Mouse (Mus musculus) kidney, embryonic 14.5 days (tissue): Measurements from ENCODE around the gene Tacc2. TPM values are rescaled to one million over a fixed set of nuclear protein-coding genes. Genes with fewer than 3 reads are reported as not detected.

Source experiments
- ATAC-seq: fragments of 200-750 bp; cut with Nextera tagmentation; 2 replicates; pipeline ENCODE4 v1.8.0; 2017; ENCODE audit warnings: moderate number of reproducible peaks, mild to moderate bottlenecking, moderate TSS enrichment, moderate library complexity; ENCODE audit not compliant: low FRiP score, low TSS enrichment
- H3K27ac ChIP-seq: fragments of 300-500 bp; sonication (generic); 2 replicates; pipeline ENCODE4 v1.5.1; 2014; ENCODE audit warnings: low read depth, mild to moderate bottlenecking, low read length, moderate library complexity, mixed read lengths
- H3K27me3 ChIP-seq: fragments of 300-500 bp; sonication (generic); 2 replicates; pipeline ENCODE4 v1.6.1; 2014; ENCODE audit warnings: mild to moderate bottlenecking, low read length; ENCODE audit not compliant: control insufficient read depth, insufficient read depth
- H3K36me3 ChIP-seq: fragments of 300-500 bp; sonication (generic); 2 replicates; pipeline ENCODE4 v1.6.1; 2014; ENCODE audit warnings: low read length, mixed read lengths; ENCODE audit not compliant: control insufficient read depth, insufficient read depth
- H3K4me1 ChIP-seq: fragments of 300-500 bp; sonication (generic); 2 replicates; pipeline ENCODE4 v1.6.1; 2014; ENCODE audit warnings: low read length, mixed read lengths; ENCODE audit not compliant: control insufficient read depth, insufficient read depth
- H3K4me2 ChIP-seq: fragments of 300-500 bp; sonication (generic); replicated peaks from 2 replicates; pipeline ENCODE4 v1.6.1; 2014; ENCODE audit warnings: low read depth, mild to moderate bottlenecking, low read length
- H3K4me3 ChIP-seq: fragments of 300-500 bp; sonication (generic); 2 replicates; pipeline ENCODE4 v1.5.1; 2014; ENCODE audit warnings: mild to moderate bottlenecking, low read length
- H3K9ac ChIP-seq: fragments of 300-500 bp; sonication (generic); 2 replicates; pipeline ENCODE4 v1.6.1; 2014; ENCODE audit warnings: low read depth, mild to moderate bottlenecking, low read length, moderate library complexity
- H3K9me3 ChIP-seq: fragments of 300-500 bp; sonication (generic); 2 replicates; pipeline ENCODE4 v1.6.1; 2016; ENCODE audit warnings: low read length; ENCODE audit not compliant: control insufficient read depth
- WGBS: fragments of 180-500 bp; shearing (Covaris S2); extraction: QIAGEN DNeasy Blood & Tissue Kit; methylation state at CpG from one replicate; pipeline ENCODE4 v1.1.7; 2014; 5-methylcytosine and 5-hydroxymethylcytosine counted together
- polyA plus RNA-seq: library from polyadenylated mRNA; unstranded; fragments of >200 nt; fragmentation: Nextera tagmentation; extraction: Ambion mirVana; gene quantifications from 2 replicates; pipeline ENCODE4 v1.2.1, GENCODE M21; 2014

Gene Tacc2
- polyA plus RNA-seq, 1 experiment from 2014 or later = 41.5 TPM

GRCm38 (mm10) chr7:130646762-130647139, 69.5 kb downstream of the Tacc2 start:
- Histone ChIP-seq H3K9ac (peak overlapping the region; percentile 80), H3K9me3 (no peaks in the 10 kb centered on the region), H3K4me3 (peak overlapping the region; percentile 61), H3K27ac (peak overlapping the region; percentile 91), H3K36me3 (no peaks in the 10 kb centered on the region), H3K4me1 (peaks cover 9% of the 10 kb centered on the region), H3K27me3 (no peaks in the 10 kb centered on the region), H3K4me2 (peak overlapping the region; percentile 95)
- peak; percentile 59; the same call in 1 of the 2 replicates for ATAC-seq
- WGBS = under 1% methylated on average over 18 of the region's 18 CpGs

- Histone ChIP-seq H3K27me3 (no peaks in the 10 kb centered on the region), H3K4me2 (no peak overlapping the region), H3K9me3 (no peaks in the 10 kb centered on the region), H3K4me3 (no peak overlapping the region), H3K36me3 (no peaks in the 10 kb centered on the region), H3K4me1 (peaks cover 9% of the 10 kb centered on the region), H3K9ac (no peak overlapping the region), H3K27ac (no peak overlapping the region)
- 73% methylated on average over 4 of the region's 4 CpGs for WGBS
- no peak for ATAC-seq
Measured at GRCm38 (mm10) chr7:130648061-130648460, 70.8 kb downstream of the Tacc2 start.

- H3K9me3 ChIP-seq = no peaks in the 10 kb centered on the region
- no peak overlapping the region for H3K27ac ChIP-seq
- H3K36me3 ChIP-seq = no peaks in the 10 kb centered on the region
- 22% methylated on average over 7 of the region's 7 CpGs for WGBS
- H3K4me1 ChIP-seq = peaks cover 17% of the 10 kb centered on the region
- no peak overlapping the region for H3K4me2 ChIP-seq
- no peak overlapping the region for H3K4me3 ChIP-seq
- no peaks in the 10 kb centered on the region for H3K27me3 ChIP-seq
- no peak overlapping the region for H3K9ac ChIP-seq
- no peak for ATAC-seq
Measured at GRCm38 (mm10) chr7:130649257-130649656, 72.0 kb downstream of the Tacc2 start.

GRCm38 (mm10) chr7:130650621-130651020, 73.4 kb downstream of the Tacc2 start:
- 80% methylated on average over 5 of the region's 5 CpGs for WGBS

GRCm38 (mm10) chr7:130653036-130653555, 75.9 kb downstream of the Tacc2 start:
- no peak overlapping the region for H3K4me3 ChIP-seq
- H3K27ac ChIP-seq = no peak overlapping the region
- peaks cover 23% of the 10 kb centered on the region for H3K4me1 ChIP-seq
- no peaks in the 10 kb centered on the region for H3K36me3 ChIP-seq
- no peaks in the 10 kb centered on the region for H3K27me3 ChIP-seq
- no peak overlapping the region for H3K4me2 ChIP-seq
- no peak for ATAC-seq
- 63% methylated on average over 6 of the region's 6 CpGs for WGBS
- H3K9ac ChIP-seq = no peak overlapping the region
- H3K9me3 ChIP-seq = no peaks in the 10 kb centered on the region

More at GRCm38 (mm10) chr7:130650621-130651020, 73.4 kb downstream of the Tacc2 start:
- no peak overlapping the region for H3K27ac ChIP-seq
- H3K9me3 ChIP-seq = no peaks in the 10 kb centered on the region
- H3K27me3 ChIP-seq = no peaks in the 10 kb centered on the region
- H3K9ac ChIP-seq = no peak overlapping the region
- H3K4me3 ChIP-seq = no peak overlapping the region
- ATAC-seq = no peak
- H3K4me2 ChIP-seq = no peak overlapping the region
- no peaks in the 10 kb centered on the region for H3K36me3 ChIP-seq
- H3K4me1 ChIP-seq = peaks cover 27% of the 10 kb centered on the region

- H3K4me1 ChIP-seq = peaks cover 18% of the 10 kb centered on the region
- no peaks in the 10 kb centered on the region for H3K27me3 ChIP-seq
- 0 out of 2 replicates have a peak, but pooled peaks have one; percentile 26 for ATAC-seq
- no peak overlapping the region for H3K4me2 ChIP-seq
- H3K27ac ChIP-seq = peak overlapping the region; percentile 19; the same call in 1 of the 2 replicates
- no peaks in the 10 kb centered on the region for H3K36me3 ChIP-seq
- no peak overlapping the region for H3K4me3 ChIP-seq
- H3K9me3 ChIP-seq = no peaks in the 10 kb centered on the region
- 18% methylated on average over 2 of the region's 2 CpGs for WGBS
- no peak overlapping the region for H3K9ac ChIP-seq
Measured at GRCm38 (mm10) chr7:130654562-130654961, 77.3 kb downstream of the Tacc2 start.

GRCm38 (mm10) chr7:130656965-130657364, 79.7 kb downstream of the Tacc2 start:
- Histone ChIP-seq H3K27ac (no peak overlapping the region), H3K4me3 (no peak overlapping the region), H3K36me3 (no peaks in the 10 kb centered on the region), H3K4me2 (no peak overlapping the region), H3K9ac (no peak overlapping the region), H3K4me1 (peaks cover 18% of the 10 kb centered on the region), H3K27me3 (no peaks in the 10 kb centered on the region), H3K9me3 (no peaks in the 10 kb centered on the region)
- no peak for ATAC-seq
- 84% methylated on average over 8 of the region's 8 CpGs for WGBS

- WGBS = 55% methylated on average over 13 of the region's 13 CpGs
- ATAC-seq = no peak
Measured at GRCm38 (mm10) chr7:130657751-130658150, 80.5 kb downstream of the Tacc2 start.

GRCm38 (mm10) chr7:130659129-130659528, 81.9 kb downstream of the Tacc2 start:
- ATAC-seq = no peak
- H3K27me3 ChIP-seq = no peaks in the 10 kb centered on the region
- no peak overlapping the region for H3K4me3 ChIP-seq
- no peak overlapping the region for H3K4me2 ChIP-seq
- no peaks in the 10 kb centered on the region for H3K9me3 ChIP-seq
- H3K9ac ChIP-seq = no peak overlapping the region
- WGBS = 93% methylated on average over 5 of the region's 5 CpGs
- H3K36me3 ChIP-seq = no peaks in the 10 kb centered on the region
- H3K27ac ChIP-seq = no peak overlapping the region
- H3K4me1 ChIP-seq = peaks cover 15% of the 10 kb centered on the region

More at GRCm38 (mm10) chr7:130657751-130658150, 80.5 kb downstream of the Tacc2 start:
- H3K4me2 ChIP-seq = no peak overlapping the region
- no peak overlapping the region for H3K4me3 ChIP-seq
- H3K4me1 ChIP-seq = peaks cover 21% of the 10 kb centered on the region
- H3K27ac ChIP-seq = no peak overlapping the region
- H3K27me3 ChIP-seq = no peaks in the 10 kb centered on the region
- H3K9me3 ChIP-seq = no peaks in the 10 kb centered on the region
- H3K9ac ChIP-seq = no peak overlapping the region
- no peaks in the 10 kb centered on the region for H3K36me3 ChIP-seq
